Mouse (Mus musculus) heart, postnatal 14 days (tissue): Measurements from ENCODE around the gene Ces2a. TPM values are rescaled to one million over a fixed set of nuclear protein-coding genes. Genes with fewer than 3 reads are reported as not detected.

Experiments
- microRNA-seq, 2 experiments: library from miRNA; unstranded; fragments of <30 nt; microRNA quantifications; one replicate each; pipeline ENCODE4 v1.2.0; 2021 to 2022
- total RNA-seq, 2 experiments: library from RNA; stranded (reverse); gene quantifications; 2 replicates each; pipeline ENCODE4 v1.2.3; 2021

Gene Ces2a
- total RNA-seq, 2 experiments from 2014 or later: not detected

Small RNA genes within 50 kb of the gene (microRNA-seq; reads per million reads assigned to microRNA genes)
- gene Gm44328: 0 reads per million in 2 experiments

Other genes with a start within 250 kb of the Ces2a start
- gene Terb1, start 224.1 kb upstream of the Ces2a start, total RNA-seq: not detected
- 10 to 100 TPM; 28.3 to 30.0 TPM for gene Nae1, start 199.4 kb upstream of the Ces2a start, total RNA-seq
- gene Car7, start 199.3 kb upstream of the Ces2a start, total RNA-seq: 1 to 10 TPM; 4.8 to 4.9 TPM
- 10 to 100 TPM; 17.0 to 18.2 TPM for gene Pdp2, start 142.6 kb upstream of the Ces2a start, total RNA-seq
- gene Cdh16, start 109.6 kb upstream of the Ces2a start, total RNA-seq: 1 to 10 TPM; 3.3 to 3.5 TPM
- 100 to 1,000 TPM; 198 to 203 TPM for gene Rrad, start 102.7 kb upstream of the Ces2a start, total RNA-seq
- 10 to 100 TPM; 52.9 to 63.6 TPM for gene Ciao2b, start 92.0 kb upstream of the Ces2a start, total RNA-seq
- gene Ces2b, start 97.6 kb downstream of the Ces2a start, total RNA-seq: under 1 TPM; 0.39 to 0.43 TPM
- not detected for gene Ces2c, start 113.1 kb downstream of the Ces2a start, total RNA-seq
- 1 to 10 TPM; 1.0 TPM for gene Ces2e, start 192.3 kb downstream of the Ces2a start, total RNA-seq
- gene Ces2f, start 213.4 kb downstream of the Ces2a start, total RNA-seq: under 1 TPM in 1 of 2 experiments, not detected in 1; 0.12 TPM
- 1 to 10 TPM; 3.4 to 4.9 TPM for gene Ces2g, start 227.7 kb downstream of the Ces2a start, total RNA-seq